Mouse (Mus musculus) forelimb bud, embryonic 11.5 days (tissue): ENCODE measurements around the gene Ccna1.
A peak's percentile ranks its signal among the peaks of the same experiment; 100 is the strongest.

Experiments
- DNase-seq: peaks from one replicate; pipeline ENCODE4 v3.0.0-alpha.2; 2012; ENCODE audit warnings: low read depth, low spot score

Gene Ccna1

DNA sequence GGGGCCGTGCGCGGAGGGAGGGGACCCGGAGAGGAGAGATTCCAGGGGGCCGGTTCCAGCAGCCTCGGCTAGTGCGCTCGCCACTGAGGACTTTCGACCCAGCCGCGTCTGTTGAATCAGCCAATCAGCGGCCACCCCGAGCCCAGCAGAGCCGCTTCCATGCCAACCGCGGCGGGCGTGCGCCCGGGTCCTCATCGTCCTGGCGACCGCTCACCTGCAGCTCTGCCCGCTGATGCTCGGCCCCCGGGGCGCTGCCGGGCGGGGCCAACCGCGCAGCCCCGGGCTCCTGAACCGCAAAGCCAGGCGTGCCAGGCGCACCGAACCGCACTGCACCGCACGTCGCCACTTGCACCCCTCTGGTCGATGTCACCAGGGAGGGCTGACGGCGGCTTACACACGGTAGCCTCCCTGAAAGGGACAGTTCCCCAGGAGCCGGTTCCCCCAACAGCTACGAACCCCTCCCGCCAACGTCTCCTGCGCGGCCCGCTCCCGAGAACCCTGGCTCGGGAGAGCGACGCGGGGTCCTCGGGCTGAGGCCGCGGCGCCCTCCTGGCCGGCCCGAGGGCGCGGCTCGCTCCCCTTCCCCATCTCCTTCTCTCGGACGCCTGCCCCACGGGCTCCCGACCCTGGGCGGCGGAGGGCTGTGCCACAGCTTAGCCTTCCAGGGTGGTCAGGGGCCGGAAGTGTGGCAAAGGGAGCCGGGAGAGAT, at the start of gene Ccna1:
TSS of gene Ccna1 (minus strand) at position 464 of the 709 bp plus-strand sequence.
- peak; percentile 72 for DNase-seq

DNA sequence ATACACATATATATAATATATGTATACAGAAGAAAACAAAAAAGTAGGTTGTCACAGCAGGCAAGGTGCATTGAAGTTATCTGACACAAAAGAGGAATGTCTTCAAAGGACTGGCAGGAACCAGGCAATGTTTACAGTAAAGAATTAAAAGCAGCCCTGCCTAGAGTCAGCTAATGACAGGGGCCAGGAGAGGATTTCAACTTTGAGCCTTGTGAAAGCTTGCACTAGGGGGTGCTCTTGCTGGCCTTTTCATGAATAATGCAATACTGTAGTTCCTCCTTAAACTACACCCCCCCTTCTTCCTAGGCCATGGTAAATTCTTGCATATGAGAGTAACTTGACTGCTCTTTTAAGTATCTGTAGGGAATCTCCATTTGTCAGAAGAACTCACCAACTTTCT, 45.8 kb upstream of the Ccna1 start:
- no peak for DNase-seq

DNA sequence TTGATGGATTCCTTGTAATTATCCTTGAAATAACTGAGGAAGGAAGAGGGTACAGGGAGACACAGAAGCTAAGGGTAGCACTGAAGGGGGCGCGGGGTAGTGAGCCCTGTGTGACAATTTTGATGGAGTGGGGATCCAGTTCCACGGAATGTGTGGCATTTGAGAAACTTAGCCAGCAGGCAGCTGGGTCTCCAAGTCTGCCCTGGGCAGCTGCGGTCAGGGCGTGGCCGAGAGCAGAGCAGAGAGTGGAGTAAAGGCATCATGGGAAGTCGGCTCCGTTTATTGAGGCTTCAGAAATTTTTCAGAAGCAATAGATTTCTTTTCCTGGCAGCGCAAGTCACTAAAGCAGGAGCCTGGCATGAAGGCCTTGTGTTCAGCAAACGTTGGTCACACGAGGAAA, 43.7 kb upstream of the Ccna1 start:
- DNase-seq, result peak; percentile 13

DNA sequence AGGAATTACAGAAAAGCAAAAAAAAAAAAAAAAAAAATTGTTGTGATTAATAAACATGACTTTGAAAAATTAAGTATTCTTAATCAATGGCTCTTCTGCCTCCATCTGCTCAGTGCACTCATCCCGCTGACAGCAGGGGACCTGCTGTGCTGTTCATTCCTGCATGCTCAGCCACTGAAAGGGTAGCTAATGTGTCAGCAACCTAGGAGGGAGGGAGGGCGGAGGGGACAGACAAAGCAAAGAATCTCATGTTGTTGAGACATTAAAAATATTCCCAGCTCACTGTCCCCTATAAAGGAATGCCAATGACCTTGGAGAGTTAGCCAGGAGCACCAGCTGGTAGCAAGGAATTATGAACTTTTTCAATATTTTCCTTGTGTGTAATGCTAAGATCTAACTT, 42.7 kb upstream of the Ccna1 start:
- DNase-seq, result no peak

DNA sequence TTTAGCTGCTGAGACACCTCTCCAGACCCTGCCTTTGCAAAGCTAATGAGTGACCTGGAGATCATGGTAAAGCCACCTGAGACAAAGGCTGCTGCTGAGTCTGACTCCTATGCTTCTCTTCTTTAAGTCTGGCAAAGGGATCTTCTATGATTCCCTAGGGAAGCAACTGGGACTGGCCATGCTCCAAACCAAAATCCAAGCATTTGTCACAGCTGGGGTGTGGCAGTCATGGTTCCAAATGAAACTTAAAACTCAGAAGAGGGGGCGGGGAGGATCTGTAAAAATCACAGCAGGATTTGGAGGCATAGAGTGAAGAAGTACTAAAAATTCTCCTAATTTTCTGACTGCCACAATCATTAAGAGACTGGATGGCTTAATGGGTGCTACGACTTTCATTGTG, 41.9 kb upstream of the Ccna1 start:
- no peak for DNase-seq

DNA sequence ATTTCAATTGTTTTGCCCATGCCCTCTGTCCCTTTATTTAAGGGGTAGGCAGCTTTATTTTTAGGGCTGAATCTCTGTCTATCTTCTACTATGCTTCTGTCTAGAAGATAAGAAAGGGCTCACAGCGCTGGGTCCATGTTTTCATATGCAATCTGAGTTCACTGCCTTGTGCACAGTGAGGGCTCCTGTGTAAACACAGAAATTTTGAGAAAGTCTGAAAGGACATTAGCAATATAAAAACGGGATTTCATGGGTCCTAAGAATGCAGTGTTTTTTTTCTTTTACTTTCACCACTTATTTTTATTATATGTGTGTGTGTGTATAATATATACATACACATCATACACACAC, 41.3 kb upstream of the Ccna1 start:
- DNase-seq, result no peak

DNA sequence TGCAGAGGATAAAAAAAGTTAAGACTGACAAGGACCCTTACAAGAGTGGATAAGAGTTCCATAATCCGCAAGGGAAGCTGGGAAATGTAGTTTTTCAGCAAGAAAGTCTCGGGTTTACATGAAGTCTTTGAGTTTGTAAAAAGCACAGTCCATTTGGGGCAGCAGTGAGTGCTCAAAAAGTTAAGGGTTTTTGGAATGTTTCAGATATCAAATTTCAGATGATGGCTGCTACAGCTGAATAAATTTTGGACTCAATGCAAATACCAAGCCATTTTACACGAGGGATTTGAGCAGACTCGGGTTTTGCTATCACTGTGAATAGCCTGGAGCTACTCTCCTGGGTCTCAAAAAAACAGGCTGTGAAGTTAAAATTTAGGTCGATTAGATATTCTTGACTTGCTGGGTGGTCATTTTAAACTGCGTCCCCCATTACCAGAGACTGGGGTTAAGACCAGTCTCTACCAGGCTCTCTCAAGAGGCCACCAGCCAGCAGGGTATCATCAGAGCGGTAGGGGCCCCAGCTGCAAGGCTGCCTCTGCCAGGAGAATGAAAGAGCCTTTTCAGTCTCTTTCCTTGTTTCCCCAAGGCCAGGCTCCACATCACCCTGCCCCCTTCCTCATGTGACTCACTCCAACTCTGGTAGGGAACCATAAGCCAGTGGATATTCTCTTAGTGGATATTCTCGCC, 40.8 kb upstream of the Ccna1 start:
- peak; percentile 46 for DNase-seq

DNA sequence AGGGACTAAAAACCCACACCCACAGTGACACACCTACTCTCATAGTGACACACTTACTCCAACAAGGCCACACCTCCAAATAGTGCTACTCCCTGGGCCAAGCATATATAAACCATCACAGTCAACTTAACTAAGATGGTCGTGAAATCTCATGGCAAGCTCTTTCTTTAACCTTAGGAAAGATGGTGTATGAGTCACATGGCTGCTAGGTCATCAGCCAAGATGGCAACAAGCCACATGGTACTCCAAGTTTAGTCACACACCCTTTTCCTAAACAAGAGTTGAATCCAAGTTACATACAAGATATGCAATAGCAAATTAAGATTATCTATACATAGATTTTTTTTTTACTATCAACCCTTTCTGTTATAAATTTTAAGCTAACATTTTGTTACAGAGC, 37.9 kb upstream of the Ccna1 start:
- no peak for DNase-seq

DNA sequence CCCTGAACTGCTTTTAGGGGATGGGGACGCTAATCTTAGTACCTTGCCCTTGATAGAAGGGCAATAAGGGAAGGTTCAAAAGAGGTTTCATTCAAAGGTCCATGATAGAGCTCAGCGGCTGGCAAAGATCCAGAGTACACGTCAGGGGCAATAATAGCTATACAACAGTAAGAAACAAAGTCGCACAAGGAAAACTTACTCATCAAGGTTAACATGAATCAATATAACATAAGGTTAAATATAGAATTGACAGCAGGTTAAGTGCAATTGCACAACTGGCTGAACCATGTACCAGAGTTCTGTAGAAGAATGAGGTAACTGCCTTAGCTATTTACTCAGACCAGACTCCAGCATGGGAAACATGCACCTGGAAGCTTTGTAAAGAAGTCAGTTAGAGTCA, 34.0 kb upstream of the Ccna1 start:
- no peak for DNase-seq

DNA sequence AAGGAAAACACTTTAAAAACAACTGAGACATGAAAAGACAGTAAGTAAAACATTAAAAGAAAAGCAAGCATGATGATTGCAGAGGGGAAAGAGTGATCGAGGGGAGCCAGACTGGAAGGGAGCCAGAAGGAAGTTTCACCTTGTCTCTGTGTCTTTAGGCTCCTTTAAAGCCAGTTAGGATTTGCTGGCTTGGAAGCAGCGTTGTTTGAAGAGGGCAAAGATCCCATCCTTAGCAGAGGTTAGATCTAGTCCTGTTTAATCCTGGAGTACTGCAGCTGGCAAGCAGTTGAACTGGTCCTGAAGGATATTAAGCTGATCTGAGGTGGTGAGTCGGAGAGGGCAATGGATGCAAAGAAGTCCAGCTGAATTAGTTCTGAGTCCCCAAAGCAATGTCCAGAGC, 33.5 kb upstream of the Ccna1 start:
- no peak for DNase-seq

DNA sequence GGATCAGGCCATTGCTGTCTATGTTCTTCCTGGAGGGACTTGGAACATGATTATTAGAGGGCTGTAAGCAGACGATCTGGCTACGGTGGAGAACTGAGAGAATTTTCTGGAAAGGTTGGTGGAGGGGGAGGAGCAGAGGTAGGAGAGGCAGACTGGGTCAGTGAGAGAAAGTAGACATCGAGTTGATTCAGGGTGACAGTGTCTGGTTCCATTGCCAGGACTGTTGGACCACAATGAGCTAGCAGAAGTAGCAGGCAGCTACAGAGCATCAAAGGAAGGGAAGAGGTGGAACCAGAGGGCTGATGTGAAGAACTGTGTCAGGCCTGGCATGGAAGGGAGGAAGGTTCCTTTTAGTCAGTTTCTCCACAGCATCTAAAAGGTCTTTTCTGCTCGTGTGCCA, 33.1 kb upstream of the Ccna1 start:
- no peak for DNase-seq

DNA sequence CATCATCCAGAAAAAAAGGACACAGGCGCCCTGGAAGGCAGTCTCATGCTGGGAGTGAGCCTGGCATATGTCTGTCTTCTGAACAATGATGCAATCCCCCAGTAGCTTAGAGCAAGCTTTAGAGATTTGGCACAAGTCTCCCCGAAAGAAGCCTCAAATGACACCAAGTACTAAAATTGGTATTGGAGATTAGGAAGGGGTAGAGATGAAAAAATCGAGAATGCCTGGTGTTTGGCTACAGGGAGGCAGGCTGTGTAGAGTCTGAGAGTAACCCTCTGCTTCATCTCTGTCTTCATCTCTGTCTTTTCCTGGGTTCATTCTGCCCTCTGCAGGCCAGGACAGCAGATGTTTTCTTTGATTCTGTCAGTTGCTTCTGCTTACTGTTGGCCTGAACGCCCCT, 32.1 kb upstream of the Ccna1 start:
- no peak for DNase-seq

DNA sequence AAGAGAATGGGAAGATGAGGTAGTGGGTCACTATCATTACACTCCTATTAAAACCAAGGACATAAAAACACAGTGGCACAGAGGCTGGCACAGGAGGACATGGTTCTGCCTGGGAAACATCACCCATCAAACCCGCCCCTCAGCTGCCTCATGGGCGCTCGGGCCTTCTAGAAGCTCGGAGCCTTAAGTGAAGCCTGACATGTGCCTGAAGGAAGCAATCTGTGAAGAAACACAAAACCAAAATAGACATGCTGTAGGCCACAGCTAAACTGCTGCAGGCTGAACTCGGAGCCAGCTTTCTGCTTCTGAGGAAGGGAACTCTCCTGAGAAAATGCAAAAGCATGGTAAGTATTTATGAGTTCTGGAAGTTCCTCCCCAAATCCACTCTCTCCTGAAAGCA, 31.6 kb upstream of the Ccna1 start:
- no peak for DNase-seq

DNA sequence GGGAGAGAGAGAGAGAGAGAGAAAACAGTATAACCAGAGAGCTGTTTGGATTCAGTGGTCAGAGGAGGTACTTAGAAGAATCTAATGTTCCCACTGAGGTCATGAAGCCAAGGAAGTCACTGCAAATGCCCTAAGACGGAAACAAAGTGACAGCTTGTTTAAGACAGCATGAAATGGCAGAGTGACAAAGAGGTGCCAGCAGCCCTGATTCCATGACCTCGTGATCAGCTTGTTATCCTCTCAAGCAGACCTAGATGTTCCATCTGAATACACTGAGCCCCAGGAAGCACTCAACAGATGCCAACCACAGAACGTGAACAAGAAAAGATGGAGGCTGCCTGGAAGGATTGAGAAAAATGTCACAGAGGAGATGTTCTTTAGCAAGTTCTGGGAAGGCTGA, 30.4 kb upstream of the Ccna1 start:
- no peak for DNase-seq

DNA sequence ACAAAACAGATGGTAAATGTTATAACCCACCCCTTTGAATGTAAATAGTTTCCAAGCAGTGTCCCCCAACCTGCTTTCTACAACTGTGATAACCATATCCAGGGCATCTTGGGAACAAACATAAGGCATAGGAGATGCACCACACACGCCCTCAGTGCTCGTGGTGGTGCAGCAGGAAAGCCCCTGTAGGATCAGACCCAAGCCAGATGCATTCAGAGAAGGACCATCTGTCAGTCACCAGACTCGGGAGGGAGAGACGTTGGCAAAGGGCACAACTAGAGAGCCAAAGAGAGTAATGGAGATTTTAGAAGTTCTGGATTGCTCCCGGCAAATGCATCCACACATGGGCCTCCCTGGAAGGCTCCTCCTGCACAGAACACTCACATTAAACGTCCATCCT, 29.5 kb upstream of the Ccna1 start:
- DNase-seq, result no peak

DNA sequence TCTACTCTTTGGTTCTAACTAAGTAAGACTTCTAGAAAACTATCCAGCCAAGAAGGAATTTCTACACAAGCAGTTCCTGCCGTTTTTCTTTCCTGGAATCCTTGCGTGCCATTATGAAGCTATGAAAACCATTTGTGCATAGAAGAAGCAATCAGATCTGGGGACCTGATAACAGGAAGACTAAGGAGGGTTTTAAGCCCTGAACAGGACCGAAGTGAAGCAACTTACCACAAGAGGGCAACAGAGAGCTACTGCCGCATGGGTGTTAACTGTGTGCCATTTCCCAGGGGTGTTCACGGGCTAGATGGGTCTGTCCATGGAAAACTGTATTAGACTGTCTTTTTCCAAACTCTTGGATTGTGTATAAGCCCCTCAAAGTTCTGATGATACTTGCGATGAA, 24.8 kb upstream of the Ccna1 start:
- peak; percentile 75 for DNase-seq

DNA sequence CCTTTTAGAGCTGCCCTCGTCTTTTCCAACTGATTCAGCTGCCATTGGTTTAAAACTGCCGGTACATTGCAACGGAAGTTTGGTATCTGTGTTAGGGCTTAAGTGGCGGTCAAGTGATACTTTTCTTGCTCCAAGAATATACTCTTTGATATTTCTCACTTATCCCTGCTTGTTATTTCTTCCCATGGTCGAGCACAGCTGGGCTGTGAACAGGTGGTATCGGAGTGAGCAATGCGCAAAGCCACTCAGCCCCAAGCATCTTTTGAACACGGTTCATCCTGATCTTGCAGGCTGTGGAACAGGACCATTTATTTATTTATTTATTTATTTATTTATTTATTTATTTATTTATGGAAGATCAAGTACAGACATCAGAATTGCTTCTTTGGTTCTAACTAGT, 24.3 kb upstream of the Ccna1 start:
- no peak for DNase-seq

DNA sequence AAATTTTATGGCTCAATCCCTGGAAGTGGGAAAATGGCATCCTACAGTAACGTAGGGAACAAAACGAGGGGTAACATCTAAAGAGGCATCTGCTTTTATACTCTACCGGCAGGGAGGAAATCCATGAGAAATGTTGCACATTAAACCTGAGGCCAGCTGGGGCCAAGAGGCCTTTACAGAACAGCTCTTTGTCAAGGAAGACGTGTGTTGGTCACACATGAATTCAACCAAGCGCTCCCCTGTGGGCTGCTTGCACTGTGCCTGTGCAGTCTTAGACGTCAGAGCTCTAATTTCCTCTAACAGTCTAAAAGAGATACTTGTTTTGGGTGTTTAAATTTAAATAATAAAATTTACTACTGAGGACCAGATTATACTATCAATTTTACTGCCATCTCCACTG, 22.9 kb upstream of the Ccna1 start:
- DNase-seq, result no peak

DNA sequence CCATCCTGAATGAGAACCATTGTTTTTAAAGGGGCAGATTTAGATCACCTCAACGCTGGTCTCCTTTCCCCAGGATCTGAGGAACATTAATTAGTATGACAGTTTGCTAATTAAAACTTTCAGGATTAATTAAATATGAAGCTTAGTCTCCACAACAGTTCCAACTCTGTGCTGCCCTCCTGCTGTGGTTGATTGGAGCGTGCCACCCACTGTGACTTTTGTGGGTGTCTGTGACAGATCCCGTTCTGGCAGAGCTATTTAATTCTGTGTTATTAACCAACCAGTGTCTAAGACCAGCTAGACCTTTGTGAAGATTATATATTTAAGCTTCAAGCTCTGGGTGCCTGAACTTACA, 20.0 kb upstream of the Ccna1 start:
- DNase-seq, result no peak

DNA sequence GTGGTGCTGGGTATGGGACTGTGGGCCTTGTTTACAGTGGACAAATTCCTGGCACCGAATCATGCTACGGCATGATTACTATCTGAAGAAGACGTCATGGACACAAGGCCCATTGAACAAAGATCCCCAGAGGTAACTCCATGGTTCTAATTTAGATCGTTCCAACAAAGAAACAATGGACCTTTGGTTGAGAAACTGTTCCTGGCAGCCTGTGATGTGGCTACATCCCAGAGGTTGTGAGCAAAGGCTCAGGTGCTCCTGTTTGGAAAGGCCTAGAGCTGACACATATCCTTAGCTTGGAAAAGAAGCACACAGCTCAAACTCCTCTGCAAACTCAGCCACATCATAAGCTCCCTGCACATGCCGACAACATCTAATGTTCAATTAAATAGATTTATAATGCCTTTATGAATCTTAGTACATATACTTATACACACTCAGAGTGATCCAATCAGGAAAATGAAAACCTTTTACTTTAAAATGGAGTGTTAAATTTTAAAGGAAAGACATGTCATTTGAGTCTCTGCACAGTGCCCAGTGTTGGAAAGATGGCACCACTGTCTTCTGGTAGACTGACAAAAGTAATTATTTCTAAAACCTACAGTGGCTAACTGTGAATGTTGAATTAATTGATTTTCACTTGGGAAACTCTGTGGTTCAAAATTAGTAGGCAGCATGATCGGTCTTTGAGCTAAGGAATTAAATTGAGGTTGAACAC, 19.4 kb upstream of the Ccna1 start:
- no peak for DNase-seq

DNA sequence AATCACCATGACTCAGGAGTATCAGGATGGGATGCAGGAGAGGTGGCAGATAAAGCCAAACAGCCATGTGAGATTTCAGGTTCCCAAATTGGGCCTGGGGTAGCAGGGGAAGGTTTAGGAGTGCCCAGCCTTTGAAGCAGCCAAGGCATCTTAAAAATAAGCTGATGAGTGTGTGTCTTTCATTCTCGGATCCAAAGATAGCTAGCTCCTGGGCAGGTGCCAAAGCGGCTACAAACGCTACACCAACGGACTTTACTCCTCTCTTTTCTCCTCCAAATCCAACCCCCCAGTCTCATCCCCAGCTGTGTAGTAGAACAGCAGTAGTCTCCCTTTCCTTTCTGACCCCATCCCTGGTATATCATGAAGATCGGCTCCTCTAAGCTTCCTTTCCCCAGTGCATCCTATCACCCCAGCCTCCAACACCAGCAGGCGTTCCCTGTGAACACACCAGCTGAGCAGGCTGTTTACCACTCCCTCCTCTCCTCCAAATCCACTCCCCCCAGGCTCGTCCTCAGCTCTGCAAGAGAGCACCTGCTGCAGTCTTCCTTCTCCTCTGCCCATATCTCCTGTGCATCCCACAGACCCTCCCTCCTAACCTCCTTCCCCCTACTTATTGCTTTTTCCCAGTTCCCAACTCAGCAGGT, 12.6 kb upstream of the Ccna1 start:
- DNase-seq, result no peak

DNA sequence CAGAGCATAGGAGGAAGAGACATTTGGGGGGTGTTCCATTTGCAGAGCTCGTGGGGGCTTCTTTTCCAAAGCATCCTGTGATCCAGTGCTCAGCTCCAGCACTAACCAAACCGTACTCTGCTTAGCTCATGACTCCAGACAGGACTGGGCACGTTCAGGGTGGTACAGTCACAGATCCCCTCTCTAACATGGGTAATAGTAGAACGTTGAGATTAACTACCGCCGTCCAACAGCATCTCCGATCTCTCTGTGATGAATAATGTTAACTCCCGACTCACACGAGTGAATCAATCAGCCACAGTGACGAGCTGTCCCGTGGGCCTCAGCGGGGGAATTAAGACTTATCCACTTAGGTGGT, 11.3 kb upstream of the Ccna1 start:
- DNase-seq, result no peak
